20 mouse cellular contexts compared by ENCODE assay signal in the genomic region with DNA sequence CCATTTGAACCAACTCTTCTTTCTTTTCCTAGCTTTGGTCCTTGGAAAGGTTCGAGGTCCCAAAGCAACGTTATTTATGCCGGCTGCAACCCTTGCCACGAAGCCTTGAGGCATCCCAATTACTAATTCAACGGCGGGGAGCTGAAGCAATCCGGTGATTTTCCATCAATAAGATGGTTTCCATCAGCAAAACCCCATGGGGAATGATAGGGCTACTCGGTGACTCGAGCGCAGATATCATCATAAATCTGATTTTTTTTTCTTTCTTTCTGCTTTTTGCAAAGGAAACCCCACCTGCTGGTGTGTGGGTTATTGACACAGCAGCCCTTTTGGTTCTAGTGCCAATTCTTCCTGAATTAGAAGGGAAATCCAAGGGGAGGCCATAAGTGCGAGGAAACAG. TPM values are rescaled to one million over a fixed set of nuclear protein-coding genes. Genes with fewer than 3 reads are reported as not detected.
DNase-seq lines count a peak whose midpoint lies in the region; ATAC-seq and TF ChIP-seq lines count a peak whose summit lies in the region.
"Had no signal": no experiment of that assay in that cellular context is flagged by ENCODE, and none has a peak within 500 bp of the region (broad histone marks: within the 10 kb centered on the region; RNA-seq: fewer than 3 reads in every experiment).

No protein-coding gene starts in this region.

- peak; percentile 30 for TF ChIP-seq CTCF in lung, postnatal 0 days (IDR thresholded peaks at IDR 0.05)
- no peak for TF ChIP-seq CTCF in forebrain, postnatal 0 days (IDR thresholded peaks at IDR 0.05; ENCODE audit: low read depth)

- H3K4me3 ChIP-seq in kidney, embryonic 16.5 days (ENCODE audit: low read length): no peak overlapping the region
- no peak overlapping the region for H3K4me3 ChIP-seq in lung, postnatal 0 days (ENCODE audit: low read depth, low read length)
- no peak overlapping the region for H3K4me3 ChIP-seq in brown adipose tissue, adult 24 weeks (ENCODE audit: insufficient read depth, low read depth, low read length)
- H3K4me3 ChIP-seq in forebrain, postnatal 0 days (ENCODE audit: low read depth, low read length): no peak overlapping the region
- H3K4me3 ChIP-seq: embryonic facial prominence, embryonic 12.5 days; heart, embryonic 13.5 days; midbrain, embryonic 10.5 days; neural tube, embryonic 13.5 days had no signal

- H3K27ac ChIP-seq in kidney, embryonic 16.5 days (ENCODE audit: low read length): no peak overlapping the region
- peak overlapping the region; percentile 65 for H3K27ac ChIP-seq in lung, postnatal 0 days (ENCODE audit: low read length)
- peak overlapping the region; percentile 79 for H3K27ac ChIP-seq in brown adipose tissue, adult 24 weeks (replicated peaks; ENCODE audit: low read depth, low read length)
- H3K27ac ChIP-seq in forebrain, postnatal 0 days (ENCODE audit: low read depth, low read length): no peak overlapping the region
- H3K27ac ChIP-seq: embryonic facial prominence, embryonic 12.5 days; midbrain, embryonic 10.5 days; neural tube, embryonic 13.5 days had no signal

- no peaks in the 10 kb centered on the region for H3K27me3 ChIP-seq in kidney, embryonic 16.5 days (ENCODE audit: insufficient read depth, low read length)
- no peaks in the 10 kb centered on the region for H3K27me3 ChIP-seq in lung, postnatal 0 days (replicated peaks; ENCODE audit: insufficient read depth, low read length)
- no peaks in the 10 kb centered on the region for H3K27me3 ChIP-seq in forebrain, postnatal 0 days (ENCODE audit: insufficient read depth, low read length)
- H3K27me3 ChIP-seq: embryonic facial prominence, embryonic 12.5 days; heart, embryonic 13.5 days; neural tube, embryonic 13.5 days had no signal

- H3K9ac ChIP-seq in kidney, embryonic 16.5 days (replicated peaks; ENCODE audit: low read length): no peak overlapping the region
- H3K9ac ChIP-seq in lung, postnatal 0 days (replicated peaks; ENCODE audit: low read depth): no peak overlapping the region
- H3K9ac ChIP-seq in forebrain, postnatal 0 days: no peak overlapping the region
- H3K9ac ChIP-seq: embryonic facial prominence, embryonic 12.5 days had no signal

- 60% methylated on average over 11 of the region's 11 CpGs for WGBS in kidney, embryonic 16.5 days
- 72% methylated on average over 11 of the region's 11 CpGs for WGBS in lung, postnatal 0 days
- 72% methylated on average over 11 of the region's 11 CpGs for WGBS in forebrain, postnatal 0 days

- H3K9me3 ChIP-seq in kidney, embryonic 16.5 days (ENCODE audit: low read length): peaks cover 8% of the 10 kb centered on the region
- no peaks in the 10 kb centered on the region for H3K9me3 ChIP-seq in lung, postnatal 0 days (ENCODE audit: low read length)
- H3K9me3 ChIP-seq in forebrain, postnatal 0 days (ENCODE audit: low read length): 0 out of 2 replicates have a peak, but pooled peaks cover 8% of the 10 kb centered on the region

- no peaks in the 10 kb centered on the region; the same call in 1 of the 2 replicates for H3K36me3 ChIP-seq in kidney, embryonic 16.5 days (ENCODE audit: insufficient read depth, low read length)
- no peaks in the 10 kb centered on the region for H3K36me3 ChIP-seq in lung, postnatal 0 days (ENCODE audit: insufficient read depth, low read length)
- H3K36me3 ChIP-seq in forebrain, postnatal 0 days (ENCODE audit: insufficient read depth): no peaks in the 10 kb centered on the region
- H3K36me3 ChIP-seq: embryonic facial prominence, embryonic 12.5 days; midbrain, embryonic 10.5 days; neural tube, embryonic 13.5 days had no signal

- no peak for ATAC-seq in kidney, embryonic 16.5 days (ENCODE audit: low FRiP score, low TSS enrichment)
- no peak for ATAC-seq in lung, postnatal 0 days
- ATAC-seq in forebrain, postnatal 0 days: no peak
- ATAC-seq: forebrain, embryonic 14.5 days; inflammation-experienced regulatory T-cells, adult 6 months had no signal

- H3K4me2 ChIP-seq in kidney, embryonic 16.5 days (replicated peaks; ENCODE audit: low read depth, low read length): no peak overlapping the region
- H3K4me2 ChIP-seq in lung, postnatal 0 days (replicated peaks; ENCODE audit: low read depth, low read length): no peak overlapping the region; the same call in 1 of the 2 replicates
- H3K4me2 ChIP-seq in forebrain, postnatal 0 days (ENCODE audit: low read depth): no peak overlapping the region
- H3K4me2 ChIP-seq: embryonic facial prominence, embryonic 12.5 days; neural tube, embryonic 13.5 days had no signal

- peaks cover 17% of the 10 kb centered on the region; the same call in 1 of the 2 replicates for H3K4me1 ChIP-seq in kidney, embryonic 16.5 days (ENCODE audit: insufficient read depth, low read length)
- H3K4me1 ChIP-seq in lung, postnatal 0 days (ENCODE audit: insufficient read depth, low read depth, low read length): peaks cover 8% of the 10 kb centered on the region; the same call in 1 of the 2 replicates
- H3K4me1 ChIP-seq in brown adipose tissue, adult 24 weeks (ENCODE audit: control insufficient read depth, insufficient read depth, insufficient read length, low read length): peaks cover 19% of the 10 kb centered on the region; the same call in 1 of the 2 replicates
- H3K4me1 ChIP-seq in forebrain, postnatal 0 days (ENCODE audit: insufficient read depth): no peaks in the 10 kb centered on the region

- TF ChIP-seq EP300 in lung, postnatal 0 days (IDR thresholded peaks at IDR 0.05): no peak

- peak; percentile 74 to 91 for DNase-seq in adrenal gland, adult (ENCODE audit: inconsistent age in 2 of 2, low spot score in 1 of 2)
- no peak for DNase-seq in adrenal gland, postnatal 10 days
- peak; percentile 42 for DNase-seq in kidney, adult 11 months
- no peak for DNase-seq in lung, postnatal 0 days (ENCODE audit: low spot score)
- DNase-seq in lung, postnatal 36 days: no peak
- no peak for DNase-seq in forebrain, postnatal 0 days
- DNase-seq: cerebellum, postnatal 14 days; gastrocnemius, postnatal 10 days; left cerebral cortex, postnatal 4 days; retina, postnatal 1 day; spleen, adult 18-20 months; thymus, adult 18-20 months had no signal

RNA-seq across cellular contexts. Expression of a gene that starts 28.3 kb away (rescaled TPM):
- 100 to 1,000 TPM; 137 to 155 TPM for total RNA-seq in adrenal gland, postnatal 10 days (2021)
- 103 and 120 TPM in 2 replicates for polyA plus RNA-seq in kidney, embryonic 16.5 days (2015; fragmentation: Nextera tagmentation; extraction: Ambion mirVana)
- polyA plus RNA-seq in lung, postnatal 0 days (2015; fragmentation: Nextera tagmentation; extraction: Ambion mirVana): 247 and 292 TPM in 2 replicates
- 10.1 and 15.5 TPM in 2 replicates for polyA plus RNA-seq in brown adipose tissue, adult 24 weeks (2012; ENCODE audit: insufficient read depth, insufficient read length, missing spikeins)
- 44.4 and 48.0 TPM in 2 replicates for total RNA-seq in forebrain, postnatal 0 days (2014; rRNA removed)
- 60.8 and 68.0 TPM in 2 replicates for polyA plus RNA-seq in forebrain, postnatal 0 days (2015; fragmentation: Nextera tagmentation; extraction: Ambion mirVana)

Comparison
In these comparisons a context has a peak if more than half of its experiments do, and no peak if none do; other contexts are left out.
1. DNase-seq: peak in adrenal gland, adult (2 of 2) and kidney, adult 11 months (single experiment); none in adrenal gland, postnatal 10 days (single experiment), lung, postnatal 0 days (single experiment), lung, postnatal 36 days (single experiment) and forebrain, postnatal 0 days (single experiment).
2. H3K27ac ChIP-seq: peak in lung, postnatal 0 days (single experiment) and brown adipose tissue, adult 24 weeks (single experiment); none in kidney, embryonic 16.5 days (single experiment) and forebrain, postnatal 0 days (single experiment).